Mouse (Mus musculus) liver, embryonic 14.5 days (tissue): ENCODE data around the gene Slc34a2. TPM values are rescaled to one million over a fixed set of nuclear protein-coding genes. Genes with fewer than 3 reads are reported as not detected.
A peak's percentile ranks its signal among the peaks of the same experiment; 100 is the strongest.

Source experiments
- ATAC-seq: fragments of 200-750 bp; cut with Nextera tagmentation; 2 replicates; pipeline ENCODE4 v1.8.0; 2017; ENCODE audit warnings: moderate number of reproducible peaks, mild to moderate bottlenecking, moderate library complexity; ENCODE audit not compliant: insufficient read depth
- DNase-seq, 3 experiments: peaks; one replicate each; pipeline ENCODE4 v3.0.0-alpha.2; 2012 to 2013; ENCODE audit warnings: low read depth in 3 of 3, low spot score in 3 of 3
- H3K27ac ChIP-seq: fragments of 300-500 bp; sonication (generic); 2 replicates; pipeline ENCODE4 v1.5.1; 2014; ENCODE audit warnings: moderate library complexity, mild to moderate bottlenecking, control low read depth, inconsistent platforms
- H3K27me3 ChIP-seq: fragments of 300-500 bp; sonication (generic); 2 replicates; pipeline ENCODE4 v1.6.1; 2014; ENCODE audit warnings: mild to moderate bottlenecking, low read length, moderate library complexity; ENCODE audit not compliant: control insufficient read depth, insufficient read depth
- H3K36me3 ChIP-seq: fragments of 300-500 bp; sonication (generic); replicated peaks from 2 replicates; pipeline ENCODE4 v1.6.1; 2014; ENCODE audit warnings: low read depth; ENCODE audit not compliant: control insufficient read depth, insufficient read depth
- H3K4me1 ChIP-seq, 2 experiments: fragments of 200-500 bp in 1 of 2; fragments of 300-500 bp in 1 of 2; sonication (generic) in 1 of 2; replicated peaks; 2 replicates each; pipeline ENCODE4 v1.6.1; 2012 to 2014; ENCODE audit warnings: antibody characterized with exemption in 1 of 2, inconsistent platforms in 1 of 2, low read length in 1 of 2; ENCODE audit not compliant: control insufficient read depth in 2 of 2, insufficient read depth in 2 of 2
- H3K4me2 ChIP-seq: fragments of 300-500 bp; sonication (generic); 2 replicates; pipeline ENCODE4 v1.6.1; 2014; ENCODE audit warnings: low read depth, mild to moderate bottlenecking, control low read depth, moderate library complexity
- H3K4me3 ChIP-seq, 2 experiments: fragments of 200-500 bp in 1 of 2; fragments of 300-500 bp in 1 of 2; sonication (generic) in 1 of 2; 2 replicates each; pipeline ENCODE4 v1.5.1; 2012 to 2014; ENCODE audit warnings: low read depth in 2 of 2, low read length in 2 of 2, mild to moderate bottlenecking in 2 of 2, control low read depth in 1 of 2, inconsistent platforms in 1 of 2, moderate library complexity in 1 of 2; ENCODE audit not compliant: insufficient read depth in 1 of 2
- H3K9ac ChIP-seq: fragments of 300-500 bp; sonication (generic); replicated peaks from 2 replicates; pipeline ENCODE4 v1.6.1; 2014; ENCODE audit warnings: mild to moderate bottlenecking, control low read depth, moderate library complexity
- H3K9me3 ChIP-seq: fragments of 300-500 bp; sonication (generic); 2 replicates; pipeline ENCODE4 v1.6.1; 2016; ENCODE audit warnings: low read length, mixed read lengths; ENCODE audit not compliant: control insufficient read depth
- CTCF ChIP-seq: IDR thresholded peaks from 2 replicates; pipeline ENCODE4 v1.5.1; 2016; ENCODE audit warnings: antibody characterized with exemption, low read depth, control low read depth
- EP300 ChIP-seq: IDR thresholded peaks from 2 replicates; pipeline ENCODE4 v1.6.1; 2016; ENCODE audit warnings: antibody characterized with exemption, low read depth
- WGBS: fragments of 180-500 bp; shearing (Covaris S2); extraction: QIAGEN DNeasy Blood & Tissue Kit; methylation state at CpG from one replicate; pipeline ENCODE4 v1.1.7; 2014; ENCODE audit not compliant: insufficient replicate concordance; 5-methylcytosine and 5-hydroxymethylcytosine counted together
- polyA plus RNA-seq, 2 experiments: library from polyadenylated mRNA; depleted of rRNA in 1 of 2; stranded (reverse) in 1 of 2; unstranded in 1 of 2; fragments of >200 nt; fragmentation: Nextera tagmentation in 1 of 2; extraction: Ambion mirVana in 1 of 2; gene quantifications; 2 replicates each; pipeline versions ENCODE4 v1.2.1 to v1.2.3; 2012 to 2014

Gene Slc34a2
- polyA plus RNA-seq, 2 experiments = 0.02 TPM; not detected in 1

DNA sequence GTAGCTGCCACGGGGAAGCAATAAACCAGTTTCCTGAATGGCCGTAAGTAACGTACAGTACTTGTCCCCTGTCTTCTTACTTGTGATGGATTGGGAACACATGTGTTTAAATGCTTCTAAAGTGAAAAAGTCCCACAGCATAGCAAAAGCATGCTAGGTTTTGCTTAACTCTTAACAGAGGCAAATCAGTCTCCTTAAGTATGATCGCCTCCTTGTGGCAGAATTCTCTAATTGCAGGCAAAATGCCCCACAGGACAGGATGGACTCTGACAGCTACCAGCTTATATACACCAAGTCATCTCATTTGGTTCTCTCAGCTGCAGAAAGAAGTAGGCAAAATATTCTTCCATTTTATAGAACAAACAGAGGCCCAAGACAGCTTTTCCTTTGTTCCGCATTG lies 75.1 kb downstream of the Slc34a2 start:
- Histone ChIP-seq H3K9ac (no peak overlapping the region), H3K4me1 (no peaks in the 10 kb centered on the region), H3K27ac (no peak overlapping the region), H3K27me3 (no peaks in the 10 kb centered on the region), H3K36me3 (no peaks in the 10 kb centered on the region), H3K9me3 (no peaks in the 10 kb centered on the region), H3K4me2 (no peak overlapping the region), H3K4me3 (no peak overlapping the region)
- DNase-seq (no peak), ATAC-seq (no peak)
- TF ChIP-seq EP300 = no peak
- peak; percentile 31; the same call in 1 of the 2 replicates for TF ChIP-seq CTCF
- 82% methylated on average over 5 of the region's 5 CpGs for WGBS

- TF ChIP-seq CTCF (no peak), EP300 (no peak)
Measured at GRCm38 (mm10) chr5:53114616-53115267, 76.9 kb downstream of the Slc34a2 start.

DNA sequence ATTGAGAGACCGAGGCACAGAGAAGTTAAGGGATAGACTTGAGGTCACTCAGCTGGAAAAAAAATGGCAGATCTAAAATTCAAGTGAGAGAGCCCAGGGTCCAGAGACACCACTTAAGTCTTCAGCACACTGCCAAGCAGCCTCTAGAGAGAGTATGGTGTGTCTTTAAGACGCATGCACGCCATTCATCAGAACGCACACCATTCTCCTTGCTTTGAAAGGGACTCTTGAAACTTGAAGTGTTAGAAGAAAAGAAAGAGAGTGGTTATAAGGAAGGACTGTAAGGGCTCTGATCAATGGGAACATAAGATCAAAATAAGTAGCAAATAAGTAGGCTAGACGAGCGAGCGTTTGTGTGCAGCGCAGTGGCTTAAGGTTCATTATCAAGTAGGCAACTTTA lies 80.3 kb downstream of the Slc34a2 start:
- Histone ChIP-seq H3K9me3 (no peaks in the 10 kb centered on the region), H3K9ac (no peak overlapping the region), H3K4me3 (no peak overlapping the region), H3K36me3 (no peaks in the 10 kb centered on the region), H3K27me3 (no peaks in the 10 kb centered on the region), H3K27ac (no peak overlapping the region), H3K4me1 (no peaks in the 10 kb centered on the region), H3K4me2 (no peak overlapping the region)
- no peak for TF ChIP-seq CTCF
- 80% methylated on average over 8 of the region's 8 CpGs for WGBS
- ATAC-seq = no peak
- DNase-seq = no peak

More at GRCm38 (mm10) chr5:53114616-53115267, 76.9 kb downstream of the Slc34a2 start:
- Histone ChIP-seq H3K9ac (no peak overlapping the region), H3K4me1 (no peaks in the 10 kb centered on the region), H3K9me3 (no peaks in the 10 kb centered on the region), H3K4me3 (no peak overlapping the region), H3K27ac (no peak overlapping the region), H3K36me3 (no peaks in the 10 kb centered on the region), H3K4me2 (no peak overlapping the region), H3K27me3 (no peaks in the 10 kb centered on the region)
- WGBS = 59% methylated on average over 12 of the region's 12 CpGs
- DNase-seq (no peak), ATAC-seq (no peak)

DNA sequence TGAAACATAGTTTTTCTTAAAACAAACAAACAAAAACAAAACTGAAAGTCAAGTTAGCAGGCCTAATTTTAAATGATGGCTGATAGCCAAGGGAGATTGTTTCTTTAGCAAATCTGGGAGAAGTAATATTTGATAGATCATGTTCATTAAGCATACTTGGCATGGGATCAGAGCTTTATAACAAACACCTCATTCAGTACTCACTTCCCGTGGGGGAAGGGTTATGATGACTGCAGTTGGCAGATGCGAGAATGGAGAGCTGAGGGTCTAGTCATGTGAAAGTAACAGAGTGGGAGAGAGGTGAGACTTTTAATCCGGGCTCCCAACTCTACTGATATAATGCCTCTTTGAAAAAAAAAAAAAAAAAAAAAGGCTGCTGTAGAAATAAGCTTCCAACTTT lies 81.8 kb downstream of the Slc34a2 start:
- Histone ChIP-seq H3K9me3 (no peaks in the 10 kb centered on the region), H3K4me2 (no peak overlapping the region), H3K4me3 (no peak overlapping the region), H3K27me3 (no peaks in the 10 kb centered on the region), H3K9ac (no peak overlapping the region), H3K4me1 (no peaks in the 10 kb centered on the region), H3K36me3 (no peaks in the 10 kb centered on the region), H3K27ac (no peak overlapping the region)
- 44% methylated on average over 3 of the region's 3 CpGs for WGBS
- no peak for TF ChIP-seq EP300
- ATAC-seq = no peak
- DNase-seq = no peak

Other genes with a start within 250 kb of the Slc34a2 start
- 10.9 and 23.3 TPM in 2 replicates for gene Anapc4, start 204.1 kb upstream of the Slc34a2 start, polyA plus RNA-seq (2012; rRNA removed)
- 26.9 and 29.8 TPM in 2 replicates for gene Anapc4, start 204.1 kb upstream of the Slc34a2 start, polyA plus RNA-seq (2014; fragmentation: Nextera tagmentation; extraction: Ambion mirVana)
- 0.03 and 0.05 TPM in 2 replicates for gene Sel1l3, start 175.8 kb downstream of the Slc34a2 start, polyA plus RNA-seq (2012; rRNA removed)
- gene Sel1l3, start 175.8 kb downstream of the Slc34a2 start, polyA plus RNA-seq (2014; fragmentation: Nextera tagmentation; extraction: Ambion mirVana) = 0.10 TPM in 1 of 2 replicates, not detected in the other
- 15.4 and 17.3 TPM in 2 replicates for gene Smim20, start 229.0 kb downstream of the Slc34a2 start, polyA plus RNA-seq (2012; rRNA removed)
- gene Smim20, start 229.0 kb downstream of the Slc34a2 start, polyA plus RNA-seq (2014; fragmentation: Nextera tagmentation; extraction: Ambion mirVana) = 35.2 and 38.5 TPM in 2 replicates